Mouse (Mus musculus) intestine, embryonic 16.5 days (tissue): ENCODE results near the gene Sec14l1. TPM values are rescaled to one million over a fixed set of nuclear protein-coding genes. Genes with fewer than 3 reads are reported as not detected.
A peak's percentile ranks its signal among the peaks of the same experiment; 100 is the strongest.

Experiments used
- ATAC-seq: fragments of 200-750 bp; cut with Nextera tagmentation; 2 replicates; pipeline ENCODE4 v1.8.0; 2017; ENCODE audit warnings: moderate TSS enrichment, moderate library complexity
- H3K27ac ChIP-seq: fragments of 300-500 bp; sonication (generic); 2 replicates; pipeline ENCODE4 v1.5.1; 2014; ENCODE audit warnings: mild to moderate bottlenecking, low read length
- H3K27me3 ChIP-seq: fragments of 300-500 bp; sonication (generic); replicated peaks from 2 replicates; pipeline ENCODE4 v1.6.1; 2014; ENCODE audit warnings: low read length, control low read depth, mixed read lengths; ENCODE audit not compliant: control insufficient read depth, insufficient read depth
- H3K36me3 ChIP-seq: fragments of 300-500 bp; sonication (generic); 2 replicates; pipeline ENCODE4 v1.6.1; 2014; ENCODE audit warnings: low read length, control low read depth; ENCODE audit not compliant: control insufficient read depth, insufficient read depth
- H3K4me1 ChIP-seq: fragments of 300-500 bp; sonication (generic); 2 replicates; pipeline ENCODE4 v1.6.1; 2014; ENCODE audit warnings: low read length, control low read depth, mixed read lengths; ENCODE audit not compliant: control insufficient read depth, insufficient read depth
- H3K4me2 ChIP-seq: fragments of 300-500 bp; sonication (generic); 2 replicates; pipeline ENCODE4 v1.6.1; 2014; ENCODE audit warnings: low read depth, low read length, control low read depth
- H3K4me3 ChIP-seq: fragments of 300-500 bp; sonication (generic); 2 replicates; pipeline ENCODE4 v1.5.1; 2014; ENCODE audit warnings: mild to moderate bottlenecking, low read length
- H3K9ac ChIP-seq: fragments of 300-500 bp; sonication (generic); 2 replicates; pipeline ENCODE4 v1.6.1; 2014; ENCODE audit warnings: low read depth, low read length
- H3K9me3 ChIP-seq: fragments of 300-500 bp; sonication (generic); 2 replicates; pipeline ENCODE4 v1.6.1; 2016; ENCODE audit warnings: low read length, control low read depth; ENCODE audit not compliant: control insufficient read depth
- WGBS: fragments of 180-500 bp; shearing (Covaris S2); extraction: QIAGEN DNeasy Blood & Tissue Kit; methylation state at CpG from one replicate; pipeline ENCODE4 v1.1.7; 2014; 5-methylcytosine and 5-hydroxymethylcytosine counted together
- polyA plus RNA-seq: library from polyadenylated mRNA; unstranded; fragments of >200 nt; fragmentation: Nextera tagmentation; extraction: Ambion mirVana; gene quantifications from 2 replicates; pipeline ENCODE4 v1.2.1, GENCODE M21; 2015

Sec14l1 gene
- polyA plus RNA-seq, 1 experiment from 2014 or later: 28.5 TPM

DNA sequence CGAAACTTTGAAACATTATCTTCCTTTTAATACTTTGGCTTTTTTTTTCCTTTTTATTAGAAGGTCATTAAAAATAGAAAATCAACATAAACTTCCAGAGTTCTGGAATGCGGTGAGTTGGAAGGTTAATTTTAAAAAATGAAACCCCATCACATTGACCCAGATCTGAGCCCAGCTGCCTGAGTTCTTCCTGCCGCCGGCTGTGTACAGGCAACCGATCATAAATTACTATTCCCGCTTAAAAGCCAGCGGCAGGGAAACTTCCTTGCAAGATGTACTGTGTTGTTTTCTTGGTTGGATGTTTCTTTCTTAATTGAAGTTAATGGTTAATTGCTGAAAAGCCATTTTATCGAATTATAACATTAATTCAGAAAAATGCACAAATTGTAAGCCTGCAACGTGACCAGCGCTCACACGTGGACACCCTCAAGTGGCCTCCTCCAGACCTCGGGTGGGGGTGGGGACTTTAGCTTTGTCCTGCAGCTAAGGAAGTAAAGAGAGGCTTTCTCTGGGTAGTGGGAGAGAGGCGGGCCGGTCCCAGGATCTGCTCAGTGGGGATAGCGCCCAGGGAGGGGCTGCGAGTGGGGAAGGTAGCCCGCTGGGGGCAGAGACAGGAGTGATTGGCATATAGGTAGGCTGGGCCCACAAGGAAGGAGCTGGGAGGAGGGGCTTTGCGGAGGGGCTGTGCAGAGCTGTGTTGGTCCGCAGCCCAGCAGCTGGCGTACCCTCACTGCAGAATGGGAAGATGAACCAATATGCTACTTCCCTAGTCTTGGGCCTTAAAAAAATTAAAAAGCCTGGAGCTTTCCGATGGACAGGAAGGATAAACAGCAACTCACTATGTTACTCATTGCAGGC is 70.3 kb downstream of the Sec14l1 start:
- Histone ChIP-seq H3K9ac (peak overlapping the region; percentile 25; the same call in 1 of the 2 replicates), H3K4me1 (no peaks in the 10 kb centered on the region; the same call in none of the 2 replicates), H3K36me3 (no peaks in the 10 kb centered on the region), H3K9me3 (peaks cover 4% of the 10 kb centered on the region; the same call in 1 of the 2 replicates), H3K27me3 (no peaks in the 10 kb centered on the region), H3K27ac (peak overlapping the region; percentile 53), H3K4me2 (no peak overlapping the region), H3K4me3 (no peak overlapping the region)
- ATAC-seq: 0 out of 2 replicates have a peak, but pooled peaks have one; percentile 31
- 42% methylated on average over 21 of the region's 21 CpGs for WGBS

DNA sequence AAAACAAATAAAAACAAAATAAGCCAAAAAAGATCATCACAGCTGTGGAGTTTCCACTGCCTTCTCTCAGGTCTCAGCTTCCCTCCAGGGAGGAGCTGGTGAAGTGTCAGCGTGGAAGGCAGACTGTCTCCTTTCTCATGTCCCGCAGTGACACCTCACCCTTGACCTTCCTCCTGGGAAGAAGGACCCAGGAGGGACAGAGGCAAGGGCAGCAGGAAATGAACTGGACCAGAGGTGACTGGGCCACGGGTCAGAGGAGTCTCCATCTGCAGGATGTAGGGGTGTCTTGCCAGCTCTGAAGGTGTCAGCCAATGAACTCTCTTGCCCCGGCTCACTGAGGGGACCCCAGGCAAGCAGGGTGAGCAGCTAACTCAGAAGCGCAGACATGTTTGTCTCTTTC is 76.6 kb downstream of the Sec14l1 start:
- H3K36me3 ChIP-seq: no peaks in the 10 kb centered on the region

DNA sequence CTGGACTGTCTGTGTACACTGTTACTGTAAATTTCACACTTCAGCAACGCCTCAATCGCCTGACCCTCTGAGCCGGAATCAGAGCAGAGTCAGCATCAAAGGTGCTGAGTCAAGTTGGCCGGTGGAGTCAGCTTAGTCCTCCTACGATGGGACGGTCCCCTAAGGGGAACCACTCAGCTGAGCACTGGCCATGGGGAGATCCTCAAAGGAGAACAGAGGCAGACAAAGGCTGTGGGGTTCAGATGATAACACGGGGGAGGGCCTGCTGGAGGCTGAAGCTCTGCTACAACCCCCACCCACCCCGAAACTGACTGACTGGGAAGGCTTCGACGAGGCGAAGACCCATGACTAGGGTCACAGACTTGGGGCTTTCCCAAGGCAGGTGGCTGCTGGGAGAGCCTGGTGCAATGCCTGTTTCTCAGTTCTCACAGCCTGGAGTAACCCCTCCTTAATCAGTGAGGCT is 79.5 kb downstream of the Sec14l1 start:
- WGBS: 66% methylated on average over 11 of the region's 11 CpGs
- Histone ChIP-seq H3K27ac (no peak overlapping the region), H3K4me2 (no peak overlapping the region), H3K27me3 (no peaks in the 10 kb centered on the region; the same call in 1 of the 2 replicates), H3K4me1 (peaks cover 2% of the 10 kb centered on the region), H3K9ac (no peak overlapping the region), H3K36me3 (no peaks in the 10 kb centered on the region), H3K9me3 (no peaks in the 10 kb centered on the region), H3K4me3 (no peak overlapping the region)
- 0 out of 2 replicates have a peak, but pooled peaks have one; percentile 22 for ATAC-seq

More for the DNA sequence above, 76.6 kb downstream of the Sec14l1 start:
- no peak overlapping the region for H3K4me3 ChIP-seq
- H3K27me3 ChIP-seq: no peaks in the 10 kb centered on the region
- H3K9ac ChIP-seq: no peak overlapping the region
- no peak for ATAC-seq
- no peak overlapping the region for H3K4me2 ChIP-seq
- WGBS: 62% methylated on average over 5 of the region's 5 CpGs
- H3K4me1 ChIP-seq: no peaks in the 10 kb centered on the region
- H3K27ac ChIP-seq: no peak overlapping the region
- H3K9me3 ChIP-seq: no peaks in the 10 kb centered on the region

- Histone ChIP-seq H3K4me2 (no peak overlapping the region), H3K9me3 (no peaks in the 10 kb centered on the region), H3K4me3 (no peak overlapping the region), H3K9ac (no peak overlapping the region), H3K27ac (no peak overlapping the region), H3K4me1 (peaks cover 9% of the 10 kb centered on the region), H3K27me3 (no peaks in the 10 kb centered on the region; the same call in 1 of the 2 replicates), H3K36me3 (no peaks in the 10 kb centered on the region)
- WGBS: 93% methylated on average over 6 of the region's 6 CpGs
- no peak for ATAC-seq
These were observed 80.6 kb downstream of the Sec14l1 start for GRCm38 (mm10) chr11:117195616-117196015.

- no peak overlapping the region for H3K9ac ChIP-seq
- H3K27ac ChIP-seq: no peak overlapping the region
- no peaks in the 10 kb centered on the region; the same call in 1 of the 2 replicates for H3K27me3 ChIP-seq
- no peaks in the 10 kb centered on the region for H3K9me3 ChIP-seq
- no peak overlapping the region for H3K4me2 ChIP-seq
- 85% methylated on average over 7 of the region's 7 CpGs for WGBS
- H3K4me3 ChIP-seq: no peak overlapping the region
- H3K36me3 ChIP-seq: no peaks in the 10 kb centered on the region
- ATAC-seq: no peak
- H3K4me1 ChIP-seq: peaks cover 15% of the 10 kb centered on the region
These were observed 81.7 kb downstream of the Sec14l1 start for GRCm38 (mm10) chr11:117196681-117197080.

DNA sequence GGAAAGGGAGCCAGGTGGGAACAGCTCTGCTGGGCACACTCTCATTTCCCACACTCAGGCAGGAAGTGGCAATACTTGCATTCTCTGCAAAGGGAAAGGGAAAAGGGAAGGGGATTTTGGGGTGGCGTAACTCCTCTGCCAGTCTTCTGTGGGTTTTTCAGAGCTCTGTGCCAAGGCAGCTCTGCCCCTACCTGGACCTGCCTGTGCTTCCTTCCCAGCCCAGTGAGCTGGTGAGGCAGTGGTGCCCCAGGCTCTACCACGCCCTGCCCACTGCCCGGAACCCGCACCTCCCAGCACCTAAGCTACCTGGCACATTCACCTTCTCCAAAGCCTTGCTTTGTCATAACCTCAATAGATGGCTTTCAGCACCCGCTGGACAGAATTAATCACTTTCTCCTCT is 83.2 kb downstream of the Sec14l1 start:
- Histone ChIP-seq H3K4me1 (peaks cover 15% of the 10 kb centered on the region), H3K4me3 (no peak overlapping the region), H3K9me3 (no peaks in the 10 kb centered on the region), H3K4me2 (no peak overlapping the region), H3K9ac (no peak overlapping the region), H3K27ac (no peak overlapping the region), H3K27me3 (no peaks in the 10 kb centered on the region; the same call in 1 of the 2 replicates), H3K36me3 (no peaks in the 10 kb centered on the region)
- WGBS: 87% methylated on average over 5 of the region's 5 CpGs
- no peak for ATAC-seq

DNA sequence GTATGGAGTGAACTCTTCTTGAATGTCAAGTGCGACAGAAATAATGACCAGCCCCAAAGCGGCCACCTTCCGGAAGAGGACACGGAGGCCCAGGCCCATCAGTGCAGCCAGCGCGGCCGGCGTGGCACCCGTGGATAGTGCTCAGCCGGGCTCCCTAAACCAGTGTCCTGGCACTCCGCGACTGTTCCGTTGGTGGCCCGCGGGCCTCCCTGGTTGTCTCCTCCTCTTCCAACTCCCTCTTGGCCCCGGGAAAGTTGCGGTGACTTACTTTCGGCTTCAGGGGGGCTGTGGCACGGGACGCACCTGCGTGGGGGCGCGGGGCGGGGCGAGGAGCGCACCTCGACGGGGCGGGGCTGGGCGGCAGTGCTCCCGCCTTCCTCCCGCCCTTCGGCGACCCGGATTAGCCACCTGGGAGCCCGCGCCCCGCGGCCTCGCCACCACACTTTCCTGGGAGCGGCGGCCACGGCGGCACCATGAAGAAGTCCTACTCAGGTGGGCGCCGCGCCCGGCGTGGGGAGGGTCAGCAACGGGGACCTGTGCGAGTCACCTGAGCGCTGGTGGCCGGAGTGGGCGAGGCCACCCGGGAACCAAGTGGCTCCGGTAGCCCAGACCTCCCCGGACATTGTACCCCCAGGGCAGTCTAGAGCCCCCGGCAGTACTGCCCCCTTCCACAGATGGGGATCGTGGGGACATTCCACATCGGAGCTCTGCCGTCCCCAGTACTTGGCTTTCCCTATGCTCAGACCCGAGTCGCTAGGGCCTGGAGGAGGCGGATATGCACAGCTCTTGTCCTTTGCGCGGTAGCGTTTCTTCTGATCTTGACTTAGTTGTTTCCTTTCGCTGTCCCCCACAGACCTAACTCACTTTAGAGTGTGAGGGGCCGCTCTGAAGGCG is 84.6 kb downstream of the Sec14l1 start, which contains the start of gene Sept9:
Gene Sept9 (plus strand): TSS at position 380 of the 894 bp plus-strand sequence.
- no peaks in the 10 kb centered on the region; the same call in 1 of the 2 replicates for H3K27me3 ChIP-seq
- H3K9ac ChIP-seq: peak within 1 kb of the TSS; percentile 80
- H3K36me3 ChIP-seq: no peaks in the 10 kb centered on the region
- H3K4me2 ChIP-seq: peak within 1 kb of the TSS; percentile 93
- H3K4me3 ChIP-seq: peak within 1 kb of the TSS; percentile 62
- peaks cover 20% of the 10 kb centered on the region for H3K4me1 ChIP-seq
- H3K9me3 ChIP-seq: no peaks in the 10 kb centered on the region
- 2% methylated on average over 66 of the region's 70 CpGs for WGBS
- H3K27ac ChIP-seq: peak within 1 kb of the TSS; percentile 13; the same call in 1 of the 2 replicates
- peak; percentile 79 for ATAC-seq

DNA sequence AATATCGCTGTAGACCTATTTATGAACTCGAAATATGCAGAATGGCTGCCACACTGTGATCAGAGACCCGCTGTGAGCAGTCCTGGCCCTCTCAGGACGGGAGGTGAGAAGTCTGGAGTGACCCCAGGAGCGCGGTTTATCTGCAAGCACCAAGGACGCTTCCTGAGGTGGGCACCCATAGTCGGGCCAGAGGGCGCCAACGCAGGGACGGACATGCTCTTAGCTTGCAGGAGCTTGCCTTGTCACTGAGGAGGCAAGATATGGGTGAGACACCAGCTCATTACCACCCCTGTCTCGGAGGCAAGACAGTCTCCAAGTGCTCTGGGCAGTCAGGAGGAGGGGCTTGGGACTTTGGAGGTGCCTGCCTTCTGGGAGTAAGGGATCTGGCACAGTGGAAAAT is 86.9 kb downstream of the Sec14l1 start:
- Histone ChIP-seq H3K4me2 (no peak overlapping the region), H3K9ac (no peak overlapping the region), H3K9me3 (no peaks in the 10 kb centered on the region), H3K27me3 (no peaks in the 10 kb centered on the region; the same call in 1 of the 2 replicates), H3K27ac (no peak overlapping the region), H3K36me3 (no peaks in the 10 kb centered on the region), H3K4me1 (peaks cover 29% of the 10 kb centered on the region), H3K4me3 (no peak overlapping the region)
- 90% methylated on average over 12 of the region's 12 CpGs for WGBS
- ATAC-seq: no peak

- Histone ChIP-seq H3K36me3 (no peaks in the 10 kb centered on the region), H3K27ac (peak overlapping the region; percentile 83), H3K4me3 (no peak overlapping the region), H3K4me1 (peaks cover 33% of the 10 kb centered on the region), H3K27me3 (no peaks in the 10 kb centered on the region), H3K9me3 (no peaks in the 10 kb centered on the region), H3K4me2 (peak overlapping the region; percentile 27; the same call in 1 of the 2 replicates), H3K9ac (peak overlapping the region; percentile 44)
- ATAC-seq: peak; percentile 71
- 80% methylated on average over 8 of the region's 8 CpGs for WGBS
These were observed 89.6 kb downstream of the Sec14l1 start for GRCm38 (mm10) chr11:117204606-117205005.
